18 mouse cellular contexts compared by ENCODE assay signal in genomic region chr1:152427912-152428581, GRCm38 (mm10). TPM values are rescaled to one million over a fixed set of nuclear protein-coding genes. Genes with fewer than 3 reads are reported as not detected.
DNase-seq lines count a peak whose midpoint lies in the region; ATAC-seq lines count a peak whose summit lies in the region.
"Had no signal": no experiment of that assay in that cellular context is flagged by ENCODE, and none has a peak within 500 bp of the region (broad histone marks: within the 10 kb centered on the region; RNA-seq: fewer than 3 reads in every experiment).

No protein-coding gene starts in this region.

- H3K4me3 ChIP-seq in midbrain, embryonic 15.5 days: no peak overlapping the region
- no peak overlapping the region for H3K4me3 ChIP-seq in midbrain, embryonic 10.5 days
- 0 out of 2 replicates have a peak overlapping the region, but pooled peaks have one; percentile 6 for H3K4me3 ChIP-seq in forebrain, embryonic 13.5 days
- H3K4me3 ChIP-seq in embryonic facial prominence, embryonic 10.5 days: no peak overlapping the region
- H3K4me3 ChIP-seq: embryonic facial prominence, embryonic 12.5 days; limb, embryonic 12.5 days had no signal

- no peaks in the 10 kb centered on the region for H3K36me3 ChIP-seq in midbrain, embryonic 15.5 days (replicated peaks)
- no peaks in the 10 kb centered on the region for H3K36me3 ChIP-seq in midbrain, embryonic 10.5 days
- H3K36me3 ChIP-seq in forebrain, embryonic 13.5 days (ENCODE audit: poor library complexity, severe bottlenecking): no peaks in the 10 kb centered on the region
- no peaks in the 10 kb centered on the region for H3K36me3 ChIP-seq in embryonic facial prominence, embryonic 10.5 days (replicated peaks)
- H3K36me3 ChIP-seq: embryonic facial prominence, embryonic 12.5 days; limb, embryonic 12.5 days had no signal

- H3K27ac ChIP-seq in midbrain, embryonic 15.5 days: no peak overlapping the region
- H3K27ac ChIP-seq in midbrain, embryonic 10.5 days (replicated peaks): no peak overlapping the region
- no peak overlapping the region for H3K27ac ChIP-seq in forebrain, embryonic 13.5 days
- no peak overlapping the region for H3K27ac ChIP-seq in embryonic facial prominence, embryonic 10.5 days (replicated peaks)
- H3K27ac ChIP-seq: embryonic facial prominence, embryonic 12.5 days; limb, embryonic 12.5 days; liver, embryonic 14.5 days had no signal

- no peak overlapping the region for H3K9ac ChIP-seq in midbrain, embryonic 15.5 days
- H3K9ac ChIP-seq in forebrain, embryonic 13.5 days: no peak overlapping the region
- H3K9ac ChIP-seq: embryonic facial prominence, embryonic 12.5 days; limb, embryonic 12.5 days; liver, embryonic 14.5 days had no signal

- no peak for DNase-seq in midbrain, embryonic 10.5 days (ENCODE audit: low spot score)
- no peak for DNase-seq in frontal cortex, postnatal 10 days (ENCODE audit: low spot score in 2 of 2)
- DNase-seq in ovary, postnatal 36 days (ENCODE audit: low spot score): no peak
- DNase-seq in embryonic facial prominence, embryonic 10.5 days (ENCODE audit: low spot score): no peak
- DNase-seq: adrenal gland, postnatal 14 days; cerebellum, postnatal 36 days; gastrocnemius, postnatal 14 days; kidney, adult 9 months; thymus, adult 2 months had no signal

- H3K4me1 ChIP-seq in midbrain, embryonic 15.5 days: peaks cover 7% of the 10 kb centered on the region; the same call in 1 of the 2 replicates
- H3K4me1 ChIP-seq in midbrain, embryonic 10.5 days: peaks cover 6% of the 10 kb centered on the region; the same call in 1 of the 2 replicates
- H3K4me1 ChIP-seq in forebrain, embryonic 13.5 days: 0 out of 2 replicates have a peak, but pooled peaks cover 7% of the 10 kb centered on the region
- peaks cover 5% of the 10 kb centered on the region; the same call in 1 of the 2 replicates for H3K4me1 ChIP-seq in embryonic facial prominence, embryonic 10.5 days
- H3K4me1 ChIP-seq: embryonic facial prominence, embryonic 12.5 days had no signal

- peak; percentile 58 for ATAC-seq in midbrain, embryonic 15.5 days (replicated peaks)
- ATAC-seq in forebrain, embryonic 13.5 days: peak; percentile 43; the same call in 1 of the 2 replicates
- ATAC-seq in megakaryocyte progenitor cell, adult 5-6 weeks (replicated peaks; ENCODE audit: poor library complexity): peak; percentile 58
- ATAC-seq: CD4-positive, CD25-positive, alpha-beta regulatory T cell, adult 4 months had no signal

- H3K9me3 ChIP-seq in midbrain, embryonic 15.5 days: no peaks in the 10 kb centered on the region
- no peaks in the 10 kb centered on the region for H3K9me3 ChIP-seq in midbrain, embryonic 10.5 days (replicated peaks)
- no peaks in the 10 kb centered on the region for H3K9me3 ChIP-seq in forebrain, embryonic 13.5 days (replicated peaks)
- no peaks in the 10 kb centered on the region for H3K9me3 ChIP-seq in embryonic facial prominence, embryonic 10.5 days
- H3K9me3 ChIP-seq: embryonic facial prominence, embryonic 12.5 days; limb, embryonic 12.5 days had no signal

- no peaks in the 10 kb centered on the region for H3K27me3 ChIP-seq in midbrain, embryonic 15.5 days (replicated peaks)
- no peaks in the 10 kb centered on the region for H3K27me3 ChIP-seq in midbrain, embryonic 10.5 days (ENCODE audit: low read depth, poor library complexity, severe bottlenecking)
- H3K27me3 ChIP-seq in forebrain, embryonic 13.5 days: peaks cover 5% of the 10 kb centered on the region; the same call in 1 of the 2 replicates
- H3K27me3 ChIP-seq in embryonic facial prominence, embryonic 10.5 days (replicated peaks; ENCODE audit: low read depth, poor library complexity, severe bottlenecking): no peaks in the 10 kb centered on the region
- H3K27me3 ChIP-seq: embryonic facial prominence, embryonic 12.5 days; limb, embryonic 12.5 days had no signal

- 48% methylated on average over 12 of the region's 12 CpGs for WGBS in midbrain, embryonic 15.5 days
- WGBS in midbrain, embryonic 10.5 days: 75% methylated on average over 12 of the region's 12 CpGs
- WGBS in forebrain, embryonic 13.5 days: 31% methylated on average over 12 of the region's 12 CpGs
- 71% methylated on average over 12 of the region's 12 CpGs for WGBS in embryonic facial prominence, embryonic 10.5 days

- H3K4me2 ChIP-seq in midbrain, embryonic 15.5 days: peak overlapping the region; percentile 6; the same call in 1 of the 2 replicates
- H3K4me2 ChIP-seq in forebrain, embryonic 13.5 days: peak overlapping the region; percentile 34
- H3K4me2 ChIP-seq: embryonic facial prominence, embryonic 12.5 days; heart, embryonic 11.5 days; limb, embryonic 12.5 days had no signal

RNA-seq across cellular contexts. Expression of gene Colgalt2, which starts 28.4 kb away (rescaled TPM):
- 4.1 and 4.6 TPM in 2 replicates for polyA plus RNA-seq in midbrain, embryonic 15.5 days (2015; fragmentation: Nextera tagmentation; extraction: Ambion mirVana)
- polyA plus RNA-seq in midbrain, embryonic 10.5 days (2016; fragmentation: Nextera tagmentation; extraction: Ambion mirVana): 1.7 and 1.8 TPM in 2 replicates
- polyA plus RNA-seq in forebrain, embryonic 13.5 days (2015; fragmentation: Nextera tagmentation; extraction: Ambion mirVana): 1.3 and 1.5 TPM in 2 replicates
- total RNA-seq in megakaryocyte progenitor cell, adult 5-6 weeks (2015): not detected in 2 replicates
- total RNA-seq in megakaryocyte progenitor cell, adult 5-6 weeks (2017): not detected in 2 replicates
- 1.5 and 1.9 TPM in 2 replicates for polyA plus RNA-seq in embryonic facial prominence, embryonic 10.5 days (2016; fragmentation: Nextera tagmentation; extraction: Ambion mirVana)
- total RNA-seq: megakaryocyte-erythroid progenitor cell, adult 5-6 weeks had no signal
- polyA plus RNA-seq: CD4-positive, CD25-positive, alpha-beta regulatory T cell, adult 4 months had no signal

RNA-seq across cellular contexts. Expression of gene Tsen15, which starts 41.6 kb away (rescaled TPM):
- 35.9 and 37.8 TPM in 2 replicates for polyA plus RNA-seq in midbrain, embryonic 15.5 days (2015; fragmentation: Nextera tagmentation; extraction: Ambion mirVana)
- 54.4 and 69.8 TPM in 2 replicates for polyA plus RNA-seq in midbrain, embryonic 10.5 days (2016; fragmentation: Nextera tagmentation; extraction: Ambion mirVana)
- 54.2 and 57.2 TPM in 2 replicates for polyA plus RNA-seq in forebrain, embryonic 13.5 days (2015; fragmentation: Nextera tagmentation; extraction: Ambion mirVana)
- 55.4 and 57.3 TPM in 2 replicates for total RNA-seq in megakaryocyte progenitor cell, adult 5-6 weeks (2015)
- total RNA-seq in megakaryocyte progenitor cell, adult 5-6 weeks (2017): 34.7 and 40.1 TPM in 2 replicates
- polyA plus RNA-seq in embryonic facial prominence, embryonic 10.5 days (2016; fragmentation: Nextera tagmentation; extraction: Ambion mirVana): 100 and 101 TPM in 2 replicates
